Mouse (Mus musculus) left cerebral cortex, adult 2 months (tissue): ENCODE data around the gene Trappc2l. TPM values are rescaled to one million over a fixed set of nuclear protein-coding genes. Genes with fewer than 3 reads are reported as not detected.

Experiments used
- DNase-seq, 2 experiments: peaks; one replicate each; pipeline ENCODE4 v3.0.0; 2021 to 2022; ENCODE audit warnings: low spot score in 2 of 2, mixed read lengths in 1 of 2; ENCODE audit errors: extremely low spot score in 1 of 2
- H3K27ac ChIP-seq: fragments of 200-600 bp; 2 replicates; pipeline ENCODE4 v1.8.1; 2022
- H3K4me3 ChIP-seq: fragments of 200-600 bp; 2 replicates; pipeline ENCODE4 v1.8.1; 2022
- CTCF ChIP-seq: fragments of 200-600 bp; IDR thresholded peaks from 2 replicates; pipeline ENCODE4 v1.8.1; 2022; ENCODE audit warnings: antibody characterized with exemption, mild to moderate bottlenecking, moderate library complexity
- intact Hi-C: fragments of 180-260 bp; cut with DNase I; formaldehyde crosslinking; loops from one replicate; pipeline ENCODE4 v1.15.1; 2025
- microRNA-seq, 2 experiments: library from miRNA; unstranded; fragments of <30 nt; microRNA quantifications; one replicate each; pipeline ENCODE4 v1.2.0; 2021
- total RNA-seq, 2 experiments: library from RNA; stranded (reverse); gene quantifications; 2 replicates each; pipeline ENCODE4 v1.2.3; 2021

Gene Trappc2l
- total RNA-seq, 2 experiments from 2014 or later: 69.8 to 80.3 TPM

- no peak for DNase-seq
- intact Hi-C loops: loop anchor here (5.0 kb wide), 1 partner anchor 203 kb away; the partner anchor contains the start of gene Snai3
- no peak overlapping the region for H3K4me3 ChIP-seq
- H3K27ac ChIP-seq: peak overlapping the region; percentile 53
- no peak; the same call in 1 of the 2 replicates for TF ChIP-seq CTCF
These were observed 53.8 kb downstream of the Trappc2l start for GRCm38 (mm10) chr8:122665221-122665620.

- intact Hi-C loops: loop anchor here (2.0 to 5.0 kb wide), 2 partner anchors 25 to 203 kb away; partner anchors contain the start of gene Snai3
- DNase-seq: no peak
- no peak for TF ChIP-seq CTCF
- no peak overlapping the region for H3K4me3 ChIP-seq
- H3K27ac ChIP-seq: peak overlapping the region; percentile 53
These were observed 54.4 kb downstream of the Trappc2l start for GRCm38 (mm10) chr8:122665667-122666316.

Small RNA genes within 50 kb of the gene (microRNA-seq; reads per million reads assigned to microRNA genes)
- gene Mir6396: 0 reads per million in 2 experiments

Other genes starting within 250 kb of the Trappc2l start
- gene Zc3h18, start 235.0 kb upstream of the Trappc2l start, total RNA-seq: 10 to 100 TPM; 42.3 to 45.0 TPM
- not detected for gene Il17c, start 189.6 kb upstream of the Trappc2l start, total RNA-seq
- 1 to 10 TPM; 6.6 to 7.1 TPM for gene Cyba, start 178.7 kb upstream of the Trappc2l start, total RNA-seq
- 10 to 100 TPM; 20.8 to 25.3 TPM for gene Mvd, start 168.2 kb upstream of the Trappc2l start, total RNA-seq
- 1 to 10 TPM; 1.0 to 1.6 TPM for gene Snai3, start 150.9 kb upstream of the Trappc2l start, total RNA-seq
- 10 to 100 TPM; 37.6 to 37.9 TPM for gene Rnf166, start 135.6 kb upstream of the Trappc2l start, total RNA-seq
- 10 to 100 TPM; 27.0 TPM for gene Ctu2, start 135.5 kb upstream of the Trappc2l start, total RNA-seq
- gene Piezo1, start 60.3 kb upstream of the Trappc2l start, total RNA-seq: 1 to 10 TPM; 6.8 to 7.7 TPM
- 1 to 10 TPM; 2.5 to 5.0 TPM for gene Cdt1, start 43.6 kb upstream of the Trappc2l start, total RNA-seq
- 10 to 100 TPM; 52.8 to 56.0 TPM for gene Aprt, start 34.7 kb upstream of the Trappc2l start, total RNA-seq
- 1 to 10 TPM; 8.1 to 8.3 TPM for gene Galns, start 177 bp upstream of the Trappc2l start, total RNA-seq
- gene Pabpn1l, start 11.1 kb downstream of the Trappc2l start, total RNA-seq: not detected
- 10 to 100 TPM; 32.8 to 48.8 TPM for gene Cbfa2t3, start 87.5 kb downstream of the Trappc2l start, total RNA-seq
- 10 to 100 TPM; 22.8 to 23.3 TPM for gene Acsf3, start 163.8 kb downstream of the Trappc2l start, total RNA-seq
- gene Cdh15, start 236.3 kb downstream of the Trappc2l start, total RNA-seq: 1 to 10 TPM in 1 of 2 experiments, under 1 TPM in 1; 0.97 to 1.1 TPM